Mouse (Mus musculus) lung, postnatal 25 days (tissue): ENCODE measurements around the gene Cd300lf.

Source experiments
- DNase-seq: peaks from one replicate; pipeline ENCODE4 v3.0.0; 2022; ENCODE audit warnings: low spot score

The Cd300lf gene

DNA sequence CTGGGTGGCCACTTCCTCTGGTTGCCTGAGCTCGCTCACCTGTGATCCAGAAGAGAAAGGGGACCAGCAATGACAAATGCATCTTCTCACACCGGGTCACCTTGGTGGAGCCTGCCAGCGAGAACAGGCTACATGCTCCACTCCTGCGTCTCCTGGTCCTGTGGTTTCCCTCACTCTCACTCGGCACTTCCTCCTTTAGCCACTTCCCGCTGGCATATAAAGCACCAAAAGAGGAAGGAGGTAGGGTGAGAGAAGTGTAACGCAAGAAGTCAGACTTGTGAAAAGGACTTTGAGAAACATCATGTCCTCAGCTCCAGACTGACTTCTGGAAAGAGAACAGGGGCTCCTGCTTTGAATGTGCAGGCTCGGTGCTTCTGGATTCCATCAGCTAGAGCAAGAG, at the start of gene Cd300lf:
Gene Cd300lf (minus strand): TSS at position 193 of the 400 bp plus-strand sequence.
- DNase-seq, result peak; percentile 60

- DNase-seq, result peak; percentile 83
These were observed 48.3 kb upstream of the Cd300lf start for GRCm38 (mm10) chr11:115181913-115182638.

- DNase-seq, result no peak
These were observed 46.1 kb upstream of the Cd300lf start for GRCm38 (mm10) chr11:115179881-115180280.

DNA sequence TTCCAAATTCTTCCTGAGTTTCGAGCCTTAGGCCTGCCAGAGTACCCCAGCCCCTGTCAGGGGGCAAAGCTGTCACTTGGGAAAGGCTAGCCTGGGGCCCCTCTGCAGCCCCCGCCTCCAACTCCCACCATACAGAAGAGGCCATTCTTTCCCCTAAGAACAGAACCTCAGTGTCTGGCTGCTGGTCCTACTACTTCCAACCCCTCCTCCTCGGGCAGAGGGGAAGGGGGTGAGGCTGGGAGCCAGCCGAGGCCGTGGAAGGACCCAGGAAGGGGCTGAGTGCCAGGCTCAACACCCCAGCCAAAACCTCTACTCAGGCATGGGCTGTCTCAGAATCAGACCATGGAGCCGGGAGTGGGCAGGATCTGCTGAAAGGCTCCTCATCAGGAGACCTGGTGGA, 45.4 kb upstream of the Cd300lf start:
- DNase-seq, result no peak

- no peak for DNase-seq
These were observed 45.0 kb upstream of the Cd300lf start for GRCm38 (mm10) chr11:115178766-115179165.

GRCm38 (mm10) chr11:115177559-115178195, 43.9 kb upstream of the Cd300lf start:
- no peak for DNase-seq

DNA sequence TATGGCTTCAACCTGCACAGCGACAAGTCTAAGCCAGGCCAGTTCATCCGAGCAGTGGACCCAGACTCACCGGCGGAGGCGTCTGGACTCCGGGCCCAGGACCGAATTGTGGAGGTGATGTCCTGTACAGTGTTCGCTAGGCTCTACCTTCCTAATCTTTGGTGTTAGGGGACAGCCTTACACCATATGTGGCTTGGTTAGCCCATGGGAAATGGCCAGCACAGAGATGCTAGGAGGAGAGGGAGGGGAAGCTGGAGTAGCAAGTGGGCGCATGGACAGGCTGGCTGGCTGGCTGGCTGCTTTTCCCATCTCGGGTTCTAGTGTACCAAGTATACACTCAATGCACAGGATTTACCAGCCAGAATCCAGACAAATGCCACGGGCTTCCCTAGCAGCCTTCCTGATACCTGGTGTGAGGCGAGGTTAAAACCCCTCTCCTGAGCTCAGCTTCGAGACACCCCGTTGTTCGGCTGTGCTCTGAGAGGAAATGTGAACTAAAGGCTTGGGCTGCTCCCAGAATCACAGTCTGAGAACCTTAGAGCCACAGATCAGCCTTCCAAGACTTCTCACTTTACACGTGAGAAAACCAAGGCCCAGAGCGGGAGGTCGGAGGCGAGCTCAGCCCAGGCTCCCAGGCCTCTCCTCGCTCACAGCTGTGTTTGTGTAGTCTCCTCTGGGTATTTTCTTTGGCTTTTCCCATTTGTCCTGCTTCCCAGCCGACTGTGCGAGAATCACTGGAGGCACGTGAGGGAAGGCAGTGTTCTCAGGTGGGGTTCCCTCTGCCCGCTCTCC, 42.8 kb upstream of the Cd300lf start:
- no peak for DNase-seq

GRCm38 (mm10) chr11:115173549-115174339, 40.0 kb upstream of the Cd300lf start:
- no peak for DNase-seq

GRCm38 (mm10) chr11:115172825-115173287, 39.1 kb upstream of the Cd300lf start:
- no peak for DNase-seq

GRCm38 (mm10) chr11:115171125-115171524, 37.3 kb upstream of the Cd300lf start:
- no peak for DNase-seq

GRCm38 (mm10) chr11:115169430-115169829, 35.6 kb upstream of the Cd300lf start:
- no peak for DNase-seq

DNA sequence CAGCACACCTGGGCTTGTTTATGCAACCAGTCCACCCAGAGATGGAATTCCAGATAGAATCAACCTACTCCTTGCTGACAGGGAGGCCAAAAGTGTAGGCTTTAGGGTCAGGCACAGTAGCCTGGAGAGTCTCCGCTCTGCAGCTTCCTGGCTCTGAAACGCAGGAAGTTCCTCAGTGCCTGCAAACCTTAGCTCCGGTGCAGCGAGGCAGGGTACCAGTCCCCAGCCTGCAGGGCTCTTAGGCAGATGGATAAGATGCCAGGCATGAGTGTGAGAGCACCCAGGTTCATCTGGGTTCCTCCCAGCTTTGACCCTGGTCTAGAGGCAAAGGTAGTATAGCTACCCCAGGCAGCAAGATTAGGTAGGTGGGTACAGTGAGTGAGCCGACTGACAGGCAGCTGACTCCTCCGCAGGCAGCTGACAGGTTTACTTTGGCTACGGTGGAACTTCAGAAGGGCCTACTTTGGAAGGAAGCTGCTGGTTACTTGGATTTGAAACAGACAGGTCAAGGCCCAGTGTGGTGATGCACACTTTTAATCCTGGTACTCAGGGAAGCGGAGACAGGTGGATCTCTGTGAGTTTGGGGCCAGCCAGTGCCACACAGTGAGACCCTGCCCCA, 33.9 kb upstream of the Cd300lf start:
- no peak for DNase-seq

DNA sequence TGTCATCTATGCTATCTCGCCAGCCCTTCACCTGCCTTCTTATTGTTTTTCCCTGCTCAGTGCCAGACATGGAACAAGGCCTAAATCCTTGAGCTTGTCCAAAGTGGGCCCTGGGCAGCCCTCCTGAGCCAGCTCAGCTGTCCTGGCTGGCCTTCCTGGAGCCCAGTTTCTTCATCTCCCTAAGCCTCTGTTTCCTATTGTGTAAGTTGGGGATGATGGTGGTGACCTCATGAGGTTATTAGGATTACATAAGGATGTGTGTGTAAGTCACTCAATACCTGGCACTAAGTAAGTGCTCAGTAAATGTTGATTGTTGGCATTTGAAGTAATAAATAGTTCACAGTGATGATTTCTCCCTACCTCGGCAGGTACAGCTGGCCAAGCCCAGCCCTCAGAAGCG, 33.0 kb upstream of the Cd300lf start:
- DNase-seq, result no peak

GRCm38 (mm10) chr11:115164976-115165374, 31.2 kb upstream of the Cd300lf start:
- DNase-seq, result peak; percentile 66

- no peak for DNase-seq
These were observed 30.7 kb upstream of the Cd300lf start for GRCm38 (mm10) chr11:115164341-115164975.

- DNase-seq, result no peak
These were observed 29.9 kb upstream of the Cd300lf start for GRCm38 (mm10) chr11:115163568-115164150.

GRCm38 (mm10) chr11:115162832-115163480, 29.2 kb upstream of the Cd300lf start, which contains the start of gene Slc9a3r1:
Gene Slc9a3r1 (plus strand): TSS chr11:115163341.
- peak; percentile 99 for DNase-seq

GRCm38 (mm10) chr11:115162205-115162601, 28.4 kb upstream of the Cd300lf start:
- no peak for DNase-seq

DNA sequence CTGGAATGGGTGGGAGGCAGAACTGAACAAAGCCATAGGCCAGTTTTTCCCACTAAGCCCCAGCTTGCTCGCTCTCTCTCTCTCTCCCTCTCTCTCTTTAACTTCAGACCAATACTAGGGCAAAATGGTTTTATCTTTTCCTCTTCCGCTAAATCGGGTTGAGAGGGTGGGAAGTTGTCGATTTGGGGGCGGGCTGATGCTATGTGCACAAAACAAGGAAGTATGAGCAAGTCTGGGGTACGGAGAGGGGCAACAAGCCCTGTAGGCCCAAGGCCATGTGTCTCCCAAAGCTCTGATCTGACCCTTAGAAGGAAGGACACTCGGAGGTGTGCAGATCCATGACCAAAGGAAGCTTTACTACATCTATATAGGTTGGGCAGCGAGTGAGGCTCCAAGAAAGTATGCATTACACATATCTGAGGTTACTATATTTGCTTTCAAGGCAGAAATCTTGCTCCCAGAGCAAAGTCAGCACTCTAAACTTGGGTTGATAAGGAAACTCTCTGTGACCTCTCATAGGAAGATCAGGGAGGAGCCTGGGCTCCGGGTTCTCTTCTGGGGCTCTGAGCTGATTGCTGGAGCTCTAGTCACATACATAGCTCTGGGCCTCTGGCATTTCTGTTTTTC, 27.9 kb upstream of the Cd300lf start:
- no peak for DNase-seq
